Mouse (Mus musculus) gastrocnemius, postnatal 14 days (tissue): ENCODE results near the gene Ldb2. TPM values are rescaled to one million over a fixed set of nuclear protein-coding genes. Genes with fewer than 3 reads are reported as not detected.

Experiments
- DNase-seq: peaks from one replicate; pipeline ENCODE4 v3.0.0; 2021; ENCODE audit warnings: mixed read lengths
- intact Hi-C: fragments of 180-260 bp; cut with DNase I; formaldehyde crosslinking; loops from one replicate; pipeline ENCODE4 v1.15.1; 2025; ENCODE audit warnings: low total_unique reads
- total RNA-seq, 2 experiments: library from RNA; stranded (reverse); gene quantifications; 2 replicates each; pipeline ENCODE4 v1.2.3; 2021

The Ldb2 gene
- total RNA-seq, 2 experiments from 2014 or later, result 9.3 to 9.5 TPM

DNA sequence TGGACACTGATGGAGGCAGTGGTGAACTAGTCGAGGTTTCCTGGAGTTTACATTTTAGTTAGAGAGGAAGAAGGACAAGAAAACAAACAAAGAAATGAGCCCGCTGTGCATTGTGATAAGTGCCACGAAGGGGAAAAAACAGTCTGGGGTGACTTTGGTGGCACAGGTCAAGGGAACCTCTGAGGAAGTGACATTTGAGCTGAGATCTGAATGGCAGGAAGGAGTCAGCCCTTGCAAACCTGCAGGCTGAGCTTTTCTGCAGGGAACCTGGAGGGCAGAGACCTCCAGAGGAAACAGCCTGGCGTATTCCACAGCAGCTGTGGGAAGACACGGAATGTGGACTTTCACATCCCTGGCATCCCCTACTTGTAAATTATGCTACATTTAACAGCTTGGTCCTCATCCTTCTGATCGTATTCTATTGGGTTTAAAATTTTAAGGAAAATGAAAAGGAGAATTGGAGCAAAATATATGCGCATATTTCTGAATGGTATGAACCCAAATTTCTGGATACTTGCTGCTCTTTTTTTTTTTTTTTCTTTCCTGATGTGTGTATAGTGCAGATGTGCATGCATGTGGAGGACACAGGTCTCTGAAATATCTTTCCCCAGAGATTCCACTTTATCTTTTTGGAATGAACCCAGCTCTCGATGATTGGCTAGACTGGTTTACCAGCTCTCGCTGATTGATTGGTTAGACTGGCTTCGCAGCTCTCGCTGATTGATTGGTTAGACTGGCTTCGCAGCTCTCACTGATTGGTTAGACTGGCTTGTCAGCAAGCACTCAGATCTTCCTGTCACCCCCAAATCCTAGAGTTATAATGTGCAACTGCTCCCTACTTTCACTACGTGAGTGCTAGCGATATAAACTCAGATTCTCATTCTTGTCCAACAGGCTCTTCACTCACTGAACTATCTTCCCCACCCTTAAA lies 72.7 kb downstream of the Ldb2 start:
- DNase-seq, result no peak
- intact Hi-C loops, result no loop called here

DNA sequence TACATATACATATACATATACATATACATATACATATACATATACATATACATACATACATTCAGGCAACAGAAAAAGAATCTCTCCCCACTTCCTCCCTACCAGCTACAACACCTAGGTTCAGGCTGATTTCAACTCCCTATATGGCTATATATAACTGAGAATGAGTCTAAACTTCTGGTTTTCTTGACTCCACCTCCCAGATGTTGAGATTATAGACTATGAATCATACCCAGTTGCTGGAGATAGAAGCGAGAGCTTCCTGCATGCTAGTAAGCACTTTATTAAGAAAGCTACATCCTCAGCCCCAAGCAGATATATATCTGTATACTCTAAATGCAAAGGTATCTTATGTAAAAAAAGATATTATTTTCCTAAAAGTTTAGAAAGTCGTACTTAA lies 74.0 kb downstream of the Ldb2 start:
- DNase-seq, result no peak
- intact Hi-C loops, result no loop called here

DNA sequence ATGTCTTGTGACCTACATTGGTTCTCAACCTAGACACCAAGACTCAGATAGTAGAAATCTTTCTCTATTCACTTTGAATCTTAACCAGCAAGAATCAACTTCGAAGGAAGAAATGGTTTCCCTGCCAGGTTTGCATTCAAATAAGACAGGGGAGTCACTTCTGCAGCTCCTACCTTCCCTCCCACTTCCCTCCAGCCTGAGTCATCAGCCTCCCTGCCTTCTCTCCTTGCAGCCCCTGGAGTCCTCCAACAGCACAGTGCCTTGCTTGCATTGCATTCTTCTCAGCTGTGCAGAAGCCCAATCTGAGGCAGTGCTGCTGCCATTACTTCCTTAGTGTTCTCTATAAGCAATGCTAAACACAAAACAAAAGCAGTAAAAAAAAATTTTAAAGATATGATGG lies 79.6 kb downstream of the Ldb2 start:
- no peak for DNase-seq
- intact Hi-C loops, result no loop called here

DNA sequence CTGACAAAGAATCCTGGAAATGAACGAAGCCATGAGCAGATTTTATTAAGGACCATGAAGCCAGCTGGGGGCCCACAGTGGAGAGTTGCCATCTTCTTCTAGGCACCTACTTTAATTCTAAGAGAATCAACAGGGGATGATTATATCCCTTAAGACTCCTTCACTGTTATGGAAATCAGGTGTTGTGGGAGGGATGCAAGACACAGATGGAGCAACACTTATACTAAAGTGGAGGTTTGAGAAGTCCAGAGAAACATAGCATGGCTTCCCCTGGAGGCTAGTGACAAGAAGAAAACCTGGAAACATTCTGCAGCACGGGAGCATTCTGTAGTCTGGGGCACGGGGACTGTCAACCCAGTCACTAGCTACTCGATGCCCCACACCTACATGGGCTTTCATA lies 85.0 kb downstream of the Ldb2 start:
- no peak for DNase-seq
- intact Hi-C loops, result no loop called here

DNA sequence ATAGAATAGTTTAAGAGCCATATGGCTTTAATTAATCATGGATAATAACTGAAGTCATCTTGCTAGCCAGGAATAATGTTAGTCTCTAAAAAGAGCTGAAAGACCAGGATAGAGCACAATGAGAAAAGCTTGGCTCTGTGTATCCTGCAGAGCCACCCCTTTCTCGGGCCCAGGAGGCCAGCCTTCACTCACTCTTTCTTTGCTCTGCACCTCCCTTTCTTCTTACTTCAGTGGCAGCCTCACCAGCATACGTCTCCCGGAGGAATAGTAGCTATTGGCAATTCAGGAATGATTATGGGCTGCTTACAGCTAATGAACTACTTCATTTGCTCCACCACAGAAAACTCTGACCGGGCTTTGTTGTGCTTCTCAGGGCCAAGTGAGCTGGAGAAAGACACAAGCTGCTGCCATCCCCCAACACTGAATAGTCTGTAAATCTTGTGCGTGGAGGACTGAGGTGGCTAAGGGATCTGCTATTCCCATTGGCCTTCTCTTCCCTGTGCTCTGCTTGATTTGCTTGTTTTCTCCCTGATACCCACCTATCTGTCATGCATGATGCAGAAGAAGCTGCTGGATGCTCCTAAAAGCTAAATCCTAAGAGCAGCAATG lies 86.2 kb downstream of the Ldb2 start:
- no peak for DNase-seq
- intact Hi-C loops, result no loop called here

DNA sequence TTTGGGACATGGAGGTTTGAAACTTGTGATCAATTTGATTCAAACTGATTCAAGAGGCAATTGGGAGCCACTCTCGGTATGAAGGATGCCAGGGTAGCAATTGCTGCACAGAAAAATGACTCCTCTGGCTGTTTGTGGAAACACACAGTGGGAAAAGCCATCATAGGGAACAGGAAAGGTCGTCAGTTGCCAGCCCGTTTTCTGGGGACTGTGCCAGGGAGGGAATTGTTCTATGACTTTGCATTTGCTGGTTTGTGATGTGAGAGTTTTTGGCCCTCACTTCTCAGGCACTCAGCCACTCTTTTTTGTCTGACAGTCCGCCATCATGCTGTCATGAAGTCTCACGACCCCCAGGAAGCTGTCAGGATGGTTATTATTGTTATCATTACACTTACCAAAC lies 88.3 kb downstream of the Ldb2 start:
- peak; percentile 59 for DNase-seq
- intact Hi-C loops, result no loop called here

DNA sequence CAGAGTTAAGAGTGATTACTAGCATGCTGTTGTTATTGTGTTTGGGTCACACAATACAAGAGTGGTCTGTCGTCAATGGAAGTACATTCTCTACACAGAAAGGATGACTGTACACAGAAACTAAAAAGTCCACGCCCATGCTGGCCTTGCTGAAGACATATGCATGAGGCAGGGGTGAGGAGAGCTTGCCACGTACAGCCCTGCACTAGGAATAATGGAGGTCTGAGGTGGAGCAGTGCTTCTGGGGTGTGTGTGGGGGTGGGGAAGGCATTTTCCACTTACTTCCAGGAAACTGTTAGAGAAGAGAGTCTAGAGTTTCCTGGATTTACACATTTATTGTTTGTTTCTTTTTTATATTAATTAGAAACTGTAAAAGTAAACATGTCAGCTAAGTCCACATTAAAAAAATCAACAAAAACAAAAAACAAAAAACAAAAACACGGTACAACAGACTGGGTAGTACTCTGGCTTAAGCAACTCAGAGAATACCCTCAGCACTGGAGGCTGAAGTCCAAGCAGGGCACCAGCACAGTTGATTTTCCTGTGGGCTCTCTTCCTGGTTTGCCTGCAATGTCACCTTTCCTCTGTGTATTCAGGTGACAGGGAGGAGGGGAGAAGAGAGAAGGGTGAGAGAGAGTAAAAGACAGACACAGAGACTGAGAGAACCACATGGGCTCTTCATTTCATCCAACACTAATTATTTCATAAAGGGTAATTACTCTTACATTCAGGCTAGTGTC lies 89.2 kb downstream of the Ldb2 start:
- no peak for DNase-seq
- intact Hi-C loops, result no loop called here

DNA sequence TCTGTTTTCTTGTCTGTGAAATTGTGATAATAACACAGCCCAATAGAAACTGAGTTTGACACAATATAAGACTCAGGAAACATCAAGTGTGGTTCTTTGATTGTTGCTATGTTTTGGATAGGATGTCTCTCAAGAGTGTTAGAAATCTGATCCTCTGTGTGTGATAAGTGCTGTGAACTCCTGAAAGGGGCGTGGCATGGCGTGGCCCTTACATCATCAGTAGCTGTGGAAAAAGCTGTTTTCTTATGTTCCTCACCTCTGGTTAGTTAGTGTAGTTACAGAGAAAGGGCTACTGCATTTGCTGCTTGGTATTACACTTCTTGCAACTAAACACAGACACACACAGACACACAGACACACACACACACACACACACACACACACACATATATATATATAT lies 90.2 kb downstream of the Ldb2 start:
- intact Hi-C loops, result no loop called here
- DNase-seq, result no peak

DNA sequence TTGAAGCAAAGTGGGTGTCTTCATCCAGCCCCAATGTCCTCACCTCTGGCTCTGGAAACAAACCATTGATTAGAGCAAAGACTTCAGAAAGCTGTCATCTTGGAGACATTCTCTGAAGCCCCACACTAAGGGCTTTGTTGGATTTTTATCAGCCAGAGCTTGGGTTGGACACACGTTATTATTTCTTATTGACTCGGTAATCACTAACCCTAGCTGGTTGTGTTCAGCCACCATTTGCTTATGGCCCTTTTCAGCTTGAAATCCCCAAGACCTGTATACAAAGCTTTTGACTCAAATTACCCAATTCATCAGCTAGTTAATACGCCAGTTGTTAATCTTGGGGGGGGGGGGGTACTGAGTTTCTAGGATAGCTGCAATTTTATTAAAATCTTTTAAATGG lies 91.5 kb downstream of the Ldb2 start:
- intact Hi-C loops, result no loop called here
- no peak for DNase-seq

DNA sequence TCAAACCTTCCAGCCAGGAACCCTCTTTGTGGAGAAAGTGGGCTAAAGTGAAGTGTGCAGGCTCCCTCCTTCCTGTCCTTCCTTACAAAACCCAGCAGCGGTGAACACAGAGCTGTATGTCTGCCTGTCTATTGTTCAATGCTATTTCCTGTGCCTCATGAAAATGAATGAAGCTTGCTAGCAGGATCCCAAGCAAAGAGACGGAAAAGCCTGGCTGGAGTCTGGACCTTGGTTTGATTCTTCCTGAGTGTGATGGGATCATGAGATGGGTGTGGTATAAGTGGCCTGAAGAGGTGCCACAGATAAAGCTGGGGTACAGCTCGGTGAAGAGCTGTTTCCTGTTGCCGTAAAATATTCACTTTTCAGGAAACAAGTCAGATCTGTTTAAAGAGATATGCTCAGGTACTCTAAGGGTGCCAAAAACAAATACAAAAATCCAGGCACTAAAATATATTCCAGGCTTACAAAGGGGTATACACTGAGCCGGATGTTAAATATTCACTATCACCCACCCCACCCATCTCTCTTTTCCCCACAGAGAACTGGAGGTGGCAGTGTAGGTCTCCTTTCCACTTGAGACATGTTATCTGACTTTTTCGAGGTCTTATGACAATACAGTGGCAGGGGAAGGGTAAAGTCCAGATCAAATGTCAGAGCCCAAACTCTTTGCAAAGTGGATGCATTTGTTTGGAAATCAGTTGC lies 92.3 kb downstream of the Ldb2 start:
- intact Hi-C loops, result no loop called here
- DNase-seq, result no peak

DNA sequence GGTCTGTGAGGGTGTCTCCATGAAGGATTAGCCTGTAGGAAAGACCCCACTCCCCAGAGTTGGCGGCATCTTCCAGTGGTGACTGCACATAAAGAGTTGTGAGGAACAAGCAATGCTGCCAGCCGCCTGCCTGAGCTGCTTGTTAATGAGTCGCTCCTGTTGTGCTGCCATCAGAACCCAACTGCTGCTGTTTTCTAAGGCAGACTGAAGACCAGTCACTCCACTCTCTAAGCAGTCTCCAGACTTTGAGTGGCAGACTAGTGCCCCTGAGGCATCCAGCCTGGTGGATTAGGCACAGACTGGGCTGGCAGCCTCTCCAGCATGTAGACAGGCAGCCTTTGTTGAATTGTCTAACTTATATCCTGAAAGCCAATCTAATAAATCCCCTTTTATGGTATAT lies 101.5 kb downstream of the Ldb2 start:
- DNase-seq, result no peak
- intact Hi-C loops, result no loop called here

DNA sequence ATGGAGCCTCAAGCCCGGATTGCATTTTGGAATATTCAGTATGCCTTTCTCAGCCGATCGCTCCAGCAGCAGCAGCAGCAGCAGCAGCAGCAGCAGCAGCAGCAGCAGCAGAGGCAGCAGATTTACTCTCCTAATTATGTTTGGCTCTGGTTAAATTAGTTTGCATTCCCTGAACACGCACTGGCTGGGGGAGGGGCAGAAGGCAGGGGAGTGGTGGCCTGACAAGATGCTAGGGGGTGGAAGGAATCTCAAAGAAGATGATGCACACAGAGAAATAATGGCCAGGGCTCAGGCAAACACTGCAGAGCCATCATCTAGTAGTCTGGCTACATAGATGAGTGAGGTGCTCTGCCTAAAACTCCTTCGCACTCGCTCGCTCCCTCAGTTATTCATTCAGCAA lies 102.9 kb downstream of the Ldb2 start:
- no peak for DNase-seq
- intact Hi-C loops, result no loop called here

DNA sequence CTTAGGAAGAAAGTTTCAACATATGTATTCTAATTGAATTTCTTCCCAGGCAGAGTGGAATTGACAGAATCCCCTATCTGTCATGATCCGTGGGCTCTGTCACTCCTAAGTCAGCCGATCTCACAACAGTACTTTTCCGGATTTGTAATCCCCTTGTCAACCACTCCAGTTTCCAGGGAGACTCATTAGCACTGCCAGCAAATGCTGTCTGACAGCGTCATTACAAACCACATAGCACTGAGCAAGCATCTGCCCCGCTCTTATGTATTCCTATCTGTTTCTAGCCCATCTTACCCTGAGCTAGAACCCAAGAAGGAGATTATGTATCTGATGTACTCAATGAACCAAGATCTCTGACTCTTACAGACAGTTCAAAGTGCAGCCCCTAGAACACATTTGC lies 105.8 kb downstream of the Ldb2 start:
- intact Hi-C loops, result no loop called here
- no peak for DNase-seq

DNA sequence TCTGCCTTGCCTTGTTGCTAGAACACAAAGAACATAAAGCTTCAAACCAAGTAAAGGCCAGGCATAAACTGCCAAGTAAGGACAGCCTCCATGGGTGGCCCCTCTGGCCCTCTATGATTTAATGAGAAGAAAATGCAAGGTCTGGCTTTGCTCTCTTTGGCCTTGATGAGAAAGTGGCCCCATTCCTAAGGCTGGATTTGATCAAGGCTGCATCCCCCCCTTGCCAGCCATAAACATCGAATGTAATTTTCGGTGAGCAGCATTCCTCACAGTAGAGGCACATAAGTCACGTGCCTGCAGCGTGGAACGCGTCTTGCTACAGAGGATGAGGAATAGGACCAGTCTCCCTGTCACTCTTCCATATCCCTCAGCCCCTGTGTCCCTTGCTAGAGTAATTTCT lies 113.1 kb downstream of the Ldb2 start:
- DNase-seq, result no peak
- intact Hi-C loops, result no loop called here

DNA sequence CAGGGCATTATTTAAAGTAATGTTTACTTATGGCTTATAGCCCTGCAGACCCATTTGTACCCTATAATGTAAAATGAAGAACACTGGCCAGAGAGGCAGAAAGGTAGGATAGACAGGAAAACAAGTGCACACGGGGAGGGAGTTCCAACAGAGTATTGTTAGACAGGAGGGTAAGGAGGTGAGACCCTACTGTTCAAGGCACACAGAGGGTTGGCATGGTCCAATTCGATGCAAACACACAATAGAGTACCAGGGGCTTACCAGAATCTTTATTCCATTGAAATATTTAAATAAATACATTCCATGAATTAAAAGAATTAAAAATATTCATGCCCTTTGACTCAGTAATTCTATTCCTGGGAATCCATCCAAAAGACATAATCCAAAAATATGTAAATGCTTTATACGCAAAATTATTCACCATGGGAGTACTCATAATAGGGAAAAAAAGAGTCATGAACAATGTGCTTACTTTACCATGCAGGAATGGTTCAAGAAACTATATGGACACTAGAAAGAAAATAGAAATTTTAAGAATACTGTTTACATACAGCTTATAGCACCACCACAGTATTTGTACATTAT lies 118.3 kb downstream of the Ldb2 start:
- intact Hi-C loops, result no loop called here
- no peak for DNase-seq

DNA sequence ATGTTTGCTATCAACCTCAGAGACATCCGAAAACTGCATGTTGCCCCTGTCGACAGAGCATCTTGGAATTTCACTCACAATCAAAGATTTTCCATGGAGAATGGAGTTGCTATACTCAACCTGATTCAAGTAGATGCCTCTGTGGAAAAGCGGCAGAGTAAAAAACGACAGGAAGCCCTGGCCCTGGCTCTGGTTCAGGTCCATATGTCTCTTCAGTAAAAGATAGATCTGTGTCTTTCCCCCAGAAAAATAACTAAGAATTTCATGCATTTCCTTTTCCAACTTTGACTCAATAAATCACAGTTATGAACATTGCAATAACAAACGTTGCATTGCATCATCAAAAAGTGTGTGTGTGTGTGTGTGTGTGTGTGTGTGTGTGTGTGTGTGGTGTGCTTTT lies 121.7 kb downstream of the Ldb2 start:
- no peak for DNase-seq
- intact Hi-C loops, result no loop called here

DNA sequence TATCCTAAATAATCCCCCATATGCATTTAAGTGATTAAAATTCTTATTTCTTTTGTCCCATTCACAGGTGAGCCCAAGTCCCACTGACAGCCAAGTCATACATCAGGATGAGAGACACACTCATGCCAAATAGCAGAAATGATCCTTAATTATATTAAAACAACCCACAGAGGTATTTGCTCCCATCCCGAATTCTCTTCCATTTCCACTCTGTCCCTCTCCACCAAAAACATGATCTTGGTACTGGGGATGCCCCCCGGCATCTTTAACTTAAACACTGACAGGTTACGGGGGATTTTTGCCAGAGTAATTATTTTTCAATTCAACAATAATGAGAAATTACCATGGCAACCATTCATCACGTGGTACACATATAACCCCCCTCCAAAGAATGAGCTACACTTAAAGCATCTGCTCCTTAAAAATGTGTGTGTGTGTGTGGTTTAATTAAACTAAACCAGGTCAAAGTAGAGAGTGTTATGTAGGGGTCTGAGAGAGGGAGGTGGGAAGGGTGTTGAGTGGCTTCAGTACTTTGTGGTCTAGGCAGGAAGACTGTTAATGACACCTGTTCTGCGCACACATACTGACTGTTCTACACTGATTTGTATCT lies 123.2 kb downstream of the Ldb2 start:
- DNase-seq, result no peak
- intact Hi-C loops, result no loop called here

DNA sequence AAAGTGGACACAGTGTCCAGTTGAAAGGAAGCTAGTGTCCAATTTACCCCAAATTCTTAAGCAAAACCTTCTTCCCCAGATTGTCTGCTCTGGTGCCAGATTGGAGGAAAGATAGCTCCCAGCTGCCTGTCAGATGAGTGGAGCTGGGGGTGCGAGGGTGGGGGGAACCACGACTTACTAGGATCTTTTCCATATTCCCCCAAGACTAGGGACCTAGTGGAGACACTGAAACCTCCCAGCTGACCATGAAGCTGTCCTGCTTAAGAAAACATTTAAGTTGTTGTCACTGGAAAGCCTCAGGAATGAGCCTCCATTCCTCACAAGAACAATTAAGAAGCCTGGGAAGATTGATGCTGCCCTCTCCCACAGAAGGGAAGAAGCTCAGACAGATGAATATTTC lies 129.1 kb downstream of the Ldb2 start:
- DNase-seq, result no peak

DNA sequence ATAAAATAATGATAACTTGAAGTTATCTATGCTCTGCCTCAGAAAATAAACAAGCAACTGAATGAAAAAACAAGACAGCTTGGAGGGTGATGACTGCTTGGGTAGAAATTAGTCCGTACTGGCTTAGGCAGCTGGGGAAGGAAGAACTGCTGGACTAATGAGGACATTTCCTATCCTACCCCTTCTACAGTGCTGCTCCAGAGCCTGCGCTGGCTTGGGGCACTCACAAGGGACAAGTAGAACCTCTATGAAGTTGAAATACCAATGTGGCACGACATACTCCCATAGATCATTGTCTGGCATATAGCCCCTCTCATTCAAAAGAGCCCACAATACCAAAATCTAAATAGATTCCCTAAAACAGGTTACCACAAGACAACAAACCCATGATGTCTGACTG lies 131.6 kb downstream of the Ldb2 start:
- intact Hi-C loops, result no loop called here
- no peak for DNase-seq

More for the DNA sequence above, 129.1 kb downstream of the Ldb2 start:
- intact Hi-C loops, result no loop called here
